Mouse (Mus musculus) bone marrow macrophage, adult 2 months (primary cell): ENCODE measurements at regions not wholly inside any gene's neighbourhood (a gene's known extent, or its start where the extent isn't known, plus 50 kb on each side); places are given as distances from the start of the nearest gene placed in this dataset.

Source experiments
- H3K27ac ChIP-seq: 2 replicates; pipeline ENCODE4 v1.5.1; 2012; ENCODE audit warnings: low read depth, low read length; ENCODE audit not compliant: insufficient read depth
- H3K4me1 ChIP-seq: 2 replicates; pipeline ENCODE4 v1.6.1; 2012; ENCODE audit warnings: low read length; ENCODE audit not compliant: control insufficient read depth, insufficient read depth
- H3K4me3 ChIP-seq: 2 replicates; pipeline ENCODE4 v1.5.1; 2012; ENCODE audit warnings: mild to moderate bottlenecking, low read length, moderate library complexity; ENCODE audit not compliant: insufficient read depth
- CTCF ChIP-seq: IDR thresholded peaks from 2 replicates; pipeline ENCODE4 v1.5.1; 2012; ENCODE audit warnings: low read depth, mild to moderate bottlenecking, low read length, moderate library complexity
- POLR2A ChIP-seq: IDR thresholded peaks from 2 replicates; pipeline ENCODE4 v1.6.1; 2012; ENCODE audit warnings: mild to moderate bottlenecking, low read depth, low read length, borderline replicate concordance

- Histone ChIP-seq H3K4me3 (no peak overlapping the region), H3K27ac (no peak overlapping the region), H3K4me1 (no peaks in the 10 kb centered on the region)
- TF ChIP-seq POLR2A, result no peak
- no peak for TF ChIP-seq CTCF
Measured at GRCm38 (mm10) chr12:110387056-110387455, 59.9 kb upstream of the Ppp2r5c start.

DNA sequence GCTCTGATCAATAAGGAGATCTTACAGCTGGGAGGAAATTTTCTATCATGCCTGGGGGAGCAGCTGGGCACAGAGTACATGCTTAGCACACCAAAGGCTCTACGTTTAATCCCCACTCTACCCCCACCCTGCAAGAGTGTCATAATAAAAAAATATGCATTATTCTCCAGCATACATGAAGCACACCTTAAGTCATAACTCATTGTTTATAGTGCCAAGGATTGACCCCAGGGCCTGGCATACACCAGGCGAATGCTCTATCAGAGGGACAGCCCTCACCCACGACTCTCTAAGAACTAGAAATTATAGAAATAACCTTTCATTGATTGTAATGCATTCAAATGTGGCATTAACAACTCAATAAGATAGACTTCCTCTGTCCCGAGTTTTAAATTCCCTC, 59.4 kb upstream of the Ppp2r5c start:
- Histone ChIP-seq H3K4me1 (no peaks in the 10 kb centered on the region), H3K4me3 (no peak overlapping the region), H3K27ac (no peak overlapping the region)
- no peak for TF ChIP-seq CTCF
- TF ChIP-seq POLR2A, result no peak

DNA sequence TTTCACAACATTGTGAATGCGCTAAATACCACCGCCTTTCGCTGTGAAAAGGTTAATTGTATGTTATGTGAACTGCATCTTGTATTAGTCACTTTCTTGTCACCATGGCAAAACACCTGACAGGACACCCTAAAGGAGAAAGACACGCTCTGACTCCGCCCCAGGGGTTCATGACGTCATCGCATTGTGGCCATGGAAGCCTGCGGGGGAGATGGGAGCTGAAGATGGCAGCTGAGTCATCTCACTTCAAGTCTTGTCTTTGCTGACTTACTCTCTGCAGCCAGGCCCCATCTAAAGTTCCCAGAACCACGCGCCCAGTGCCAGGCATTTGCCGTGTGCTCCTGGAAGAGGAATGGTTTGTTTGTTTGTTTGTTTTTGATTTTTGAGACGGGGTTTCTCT, 57.5 kb upstream of the Ppp2r5c start:
- TF ChIP-seq POLR2A (no peak), CTCF (no peak)
- Histone ChIP-seq H3K27ac (no peak overlapping the region), H3K4me1 (no peaks in the 10 kb centered on the region), H3K4me3 (no peak overlapping the region)

- Histone ChIP-seq H3K4me1 (no peaks in the 10 kb centered on the region), H3K27ac (no peak overlapping the region), H3K4me3 (no peak overlapping the region)
- TF ChIP-seq POLR2A, result no peak
- TF ChIP-seq CTCF, result no peak
Measured at GRCm38 (mm10) chr12:110391464-110391863, 55.5 kb upstream of the Ppp2r5c start.

DNA sequence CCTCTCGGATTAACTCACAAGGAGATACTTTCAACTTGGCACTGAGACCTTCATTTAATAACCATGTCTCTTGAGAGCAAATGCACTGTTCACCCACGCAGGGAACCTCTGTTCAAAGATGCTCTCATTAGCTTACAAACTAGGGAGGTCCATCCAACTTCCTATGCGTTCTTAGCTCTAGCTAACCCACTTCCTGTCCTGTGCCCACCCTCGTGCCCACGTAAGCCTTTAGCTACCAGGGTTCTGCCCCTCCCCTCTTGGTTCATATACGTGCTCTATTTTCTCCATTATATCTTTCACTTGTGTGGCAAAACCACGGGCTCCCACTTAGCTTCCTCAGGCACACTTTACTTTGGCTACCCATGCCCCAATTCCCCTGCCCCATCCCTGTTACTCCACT, 53.4 kb upstream of the Ppp2r5c start:
- TF ChIP-seq POLR2A (no peak), CTCF (no peak)
- H3K4me1 ChIP-seq, result no peaks in the 10 kb centered on the region
- no peak overlapping the region for H3K4me3 ChIP-seq
- no peak overlapping the region for H3K27ac ChIP-seq
